22 mouse cellular contexts compared by ENCODE assay signal in genomic region chr10:64215632-64216031, GRCm38 (mm10).
DNase-seq lines count a peak whose midpoint lies in the region; TF ChIP-seq lines count a peak whose summit lies in the region.
"Had no signal": no experiment of that assay in that cellular context is flagged by ENCODE, and none has a peak within 500 bp of the region (broad histone marks: within the 10 kb centered on the region; RNA-seq: fewer than 3 reads in every experiment).

No protein-coding gene starts in this region.

- peak overlapping the region; percentile 47 for H3K27ac ChIP-seq in layer of hippocampus, adult 2 months
- H3K27ac ChIP-seq: forebrain, embryonic 15.5 days; heart, embryonic 15.5 days; hindbrain, postnatal 0 days; neural tube, embryonic 13.5 days had no signal

- intact Hi-C loops in left cerebral cortex, postnatal 25 days (cut with DNase I), result loop anchor here (5.0 to 10.0 kb wide), 3 partner anchors 97 to 129 kb away; no protein-coding TSS in a partner anchor

- no peak for TF ChIP-seq CTCF in layer of hippocampus, adult 2 months (conservative IDR thresholded peaks at IDR 0.05)

- no peak overlapping the region for H3K4me3 ChIP-seq in layer of hippocampus, adult 2 months
- H3K4me3 ChIP-seq: forebrain, embryonic 15.5 days; heart, embryonic 15.5 days; neural tube, embryonic 13.5 days had no signal

- peak; percentile 35 for DNase-seq in layer of hippocampus, adult 2 months (ENCODE audit: low spot score in 2 of 2)
- DNase-seq in layer of hippocampus, postnatal 10 days (ENCODE audit: low spot score in 2 of 2), result no peak
- peak; percentile 10 to 19 for DNase-seq in frontal cortex, postnatal 25 days (ENCODE audit: low spot score in 2 of 2)
- DNase-seq in layer of hippocampus, adult 8-10 months (ENCODE audit: low spot score in 2 of 2), result peak; percentile 26 to 33
- DNase-seq in left cerebral cortex, postnatal 25 days (ENCODE audit: low spot score in 2 of 2), result peak; percentile 28 to 93
- no peak for DNase-seq in MN1 (ENCODE audit: low spot score)
- no peak for DNase-seq in thymus, adult 18-20 months
- DNase-seq: adrenal gland, postnatal 10 days; cerebellum, adult 11 months; cerebellum, postnatal 14 days; embryo, embryonic 11 days; gastrocnemius, postnatal 10 days; kidney, adult 11 months; kidney, postnatal 10 days; lung, adult 18-20 months; lung, postnatal 14 days; midbrain, embryonic 14.5 days; thymus, postnatal 25 days had no signal

Comparison
In these comparisons a context has a peak if more than half of its experiments do, and no peak if none do; other contexts are left out.
1. DNase-seq: peak in layer of hippocampus, adult 2 months (2 of 2), frontal cortex, postnatal 25 days (2 of 2), layer of hippocampus, adult 8-10 months (2 of 2) and left cerebral cortex, postnatal 25 days (2 of 2); none in layer of hippocampus, postnatal 10 days (0 of 2), MN1 (single experiment) and thymus, adult 18-20 months (0 of 2).